Mouse (Mus musculus) ES-E14 (cell line): ENCODE data around the gene Phkb.

Source experiments
- CHD2 ChIP-seq: IDR thresholded peaks from 2 replicates; pipeline ENCODE4 v1.6.1; 2014; ENCODE audit warnings: mild to moderate bottlenecking, low read depth, low read length, inconsistent platforms
- HCFC1 ChIP-seq: IDR thresholded peaks from 2 replicates; pipeline ENCODE4 v1.6.1; 2012; ENCODE audit warnings: low read length, inconsistent platforms, borderline replicate concordance; ENCODE audit not compliant: insufficient read depth
- MAFK ChIP-seq: IDR thresholded peaks from 2 replicates; pipeline ENCODE4 v1.6.1; 2014; ENCODE audit warnings: mild to moderate bottlenecking, low read depth, low read length, inconsistent platforms; ENCODE audit not compliant: insufficient read depth
- ZC3H11A ChIP-seq: IDR thresholded peaks from 2 replicates; pipeline ENCODE4 v1.6.1; 2012; ENCODE audit warnings: low read depth, mild to moderate bottlenecking, inconsistent platforms, low read length, borderline replicate concordance
- ZNF384 ChIP-seq: IDR thresholded peaks from 2 replicates; pipeline ENCODE4 v1.6.1; 2012; ENCODE audit warnings: low read depth, low read length, inconsistent platforms

DNA sequence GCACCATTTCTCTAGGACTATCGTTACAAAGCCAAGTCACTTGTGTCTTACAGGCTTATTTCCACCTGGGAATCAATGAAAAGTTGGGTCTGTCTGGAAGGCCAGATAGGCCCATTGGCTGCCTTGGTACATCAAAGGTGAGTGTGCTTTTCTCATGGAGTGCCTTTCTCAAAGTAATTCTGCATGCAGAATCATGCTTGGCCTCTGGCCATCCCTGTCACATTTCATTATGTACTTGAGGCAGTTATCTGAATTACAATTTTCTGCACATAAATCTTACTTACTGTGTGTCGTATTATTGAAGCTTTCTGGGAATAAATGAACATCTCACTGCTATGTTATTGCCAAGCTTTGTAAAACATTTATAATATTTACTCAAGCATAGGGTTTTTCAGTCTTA lies 176.0 kb downstream of the Phkb start:
- TF ChIP-seq CHD2 (no peak), ZC3H11A (no peak), ZNF384 (no peak), HCFC1 (no peak), MAFK (no peak)
